Mouse (Mus musculus): ENCODE results near the gene Hk1.
"Not testable (repeated sequence)": the region's sequence is repeated elsewhere in the genome, so short reads cannot be mapped to it uniquely, and the experiment has no call there.

Hk1 gene

DNA sequence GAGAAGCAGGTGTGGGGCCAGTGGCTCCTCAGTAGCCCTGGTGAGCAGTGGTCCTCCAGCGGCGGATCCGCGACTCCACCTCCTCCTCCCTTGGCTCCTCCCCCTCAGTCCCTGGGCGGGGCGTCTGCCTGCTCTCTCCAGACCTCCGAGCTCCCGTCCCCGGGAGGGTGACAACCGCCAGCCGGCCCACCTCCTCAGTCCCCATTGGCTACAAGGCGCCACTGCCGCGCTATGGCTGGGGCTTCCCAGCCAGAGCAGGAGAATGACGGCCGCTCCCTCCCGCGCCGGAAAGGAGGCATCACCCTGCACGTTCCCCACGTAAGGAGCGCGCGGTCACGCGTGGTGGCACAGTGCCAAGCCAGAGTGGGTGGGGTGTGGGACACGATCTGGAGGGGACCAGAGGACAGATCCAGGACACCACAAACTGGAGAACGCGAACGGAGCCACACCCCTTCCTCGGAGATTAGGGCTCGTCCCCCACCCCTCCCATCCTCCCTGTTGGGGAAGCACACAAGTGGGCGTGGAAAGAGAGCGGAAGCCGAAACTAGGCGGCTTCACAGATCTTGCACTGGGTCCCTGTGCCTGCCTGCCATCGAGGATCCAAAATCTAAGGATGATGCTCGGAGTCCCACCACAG is 39.5 kb downstream of the Hk1 start:
- peak; percentile 96 to 97 for DNase-seq

DNA sequence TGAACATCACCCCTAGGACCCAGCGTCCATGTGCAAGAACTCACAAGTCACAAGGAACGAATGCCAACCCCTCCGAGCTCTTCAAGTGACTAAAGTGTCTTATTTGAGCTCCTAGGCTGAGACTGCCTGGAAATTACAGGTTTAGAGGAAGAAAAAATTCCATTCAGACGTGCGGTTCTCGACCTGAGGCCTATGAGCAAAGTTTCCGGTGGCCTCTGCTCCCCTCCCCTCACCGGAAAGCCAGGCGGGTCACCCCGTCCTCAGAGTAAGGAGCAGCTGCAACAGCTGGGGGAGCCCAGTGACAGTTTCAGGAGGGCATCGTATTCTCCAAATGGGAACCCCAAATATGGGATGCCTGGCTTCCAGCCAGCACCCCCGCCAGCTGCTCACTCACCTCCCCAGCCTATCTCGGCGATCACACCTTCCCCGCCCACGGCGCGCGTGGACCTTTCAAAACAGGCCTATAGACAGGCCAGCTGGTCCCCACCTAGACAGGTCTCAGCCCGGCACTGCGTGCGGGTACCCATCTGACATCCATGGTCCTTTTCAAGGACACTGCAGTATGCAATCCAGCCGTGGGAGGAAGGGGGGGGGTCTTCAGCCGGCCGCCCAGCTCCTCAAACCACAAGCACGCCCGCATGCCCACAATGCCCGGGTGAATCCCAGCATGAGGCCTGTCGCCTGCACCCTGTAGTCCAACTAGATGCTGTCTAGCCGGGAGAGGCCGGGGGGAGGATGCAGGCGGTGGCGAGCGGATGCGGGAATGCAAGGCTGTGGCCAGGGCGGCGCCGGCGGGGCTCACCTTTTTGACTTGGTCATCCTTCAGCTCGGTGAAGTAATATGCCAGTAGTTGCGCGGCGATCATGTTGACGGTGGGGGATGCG is 40.3 kb downstream of the Hk1 start:
- peak; percentile 62 to 77 for DNase-seq

DNA sequence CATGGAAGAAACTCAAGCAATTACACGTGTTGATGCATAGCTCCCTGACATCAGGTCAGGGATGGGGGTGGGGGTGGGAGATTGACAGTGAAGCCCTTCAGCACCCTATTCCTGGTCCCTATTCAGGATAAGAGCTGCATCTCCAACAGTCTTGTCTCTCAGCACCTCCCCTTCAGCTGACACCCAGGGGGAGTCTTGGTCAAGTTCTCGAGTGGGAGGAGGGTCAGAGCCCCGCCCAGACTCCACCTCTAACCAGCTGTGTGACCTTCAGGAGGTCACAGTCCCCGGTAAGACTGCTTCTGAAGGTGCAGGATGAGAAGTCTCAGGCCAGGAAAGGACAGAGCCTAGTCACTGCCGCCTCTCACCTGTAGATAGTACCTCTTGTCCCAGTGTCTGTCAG is 41.1 kb downstream of the Hk1 start:
- DNase-seq = peak in 1 of 2 experiments; percentile 44

DNA sequence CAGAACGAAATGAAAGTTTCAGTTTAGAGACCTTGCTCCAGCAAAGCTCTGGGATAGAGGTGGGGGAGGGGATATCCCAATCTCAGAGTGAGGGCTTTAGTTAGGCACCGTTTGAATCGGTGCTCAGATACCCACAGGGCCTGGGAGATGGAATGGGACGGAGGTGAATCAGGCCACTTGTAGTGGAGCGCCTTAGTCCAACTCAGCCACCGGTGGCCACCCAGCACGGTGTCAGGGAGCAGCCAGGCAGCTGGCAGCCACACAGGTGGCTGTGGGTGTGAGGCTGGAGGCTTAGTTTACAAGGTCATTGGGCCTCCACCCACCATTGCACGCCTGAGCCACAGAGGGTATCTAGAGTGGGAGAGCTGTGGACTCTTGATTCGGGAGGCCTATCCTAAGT is 41.5 kb downstream of the Hk1 start:
- no peak for DNase-seq

DNA sequence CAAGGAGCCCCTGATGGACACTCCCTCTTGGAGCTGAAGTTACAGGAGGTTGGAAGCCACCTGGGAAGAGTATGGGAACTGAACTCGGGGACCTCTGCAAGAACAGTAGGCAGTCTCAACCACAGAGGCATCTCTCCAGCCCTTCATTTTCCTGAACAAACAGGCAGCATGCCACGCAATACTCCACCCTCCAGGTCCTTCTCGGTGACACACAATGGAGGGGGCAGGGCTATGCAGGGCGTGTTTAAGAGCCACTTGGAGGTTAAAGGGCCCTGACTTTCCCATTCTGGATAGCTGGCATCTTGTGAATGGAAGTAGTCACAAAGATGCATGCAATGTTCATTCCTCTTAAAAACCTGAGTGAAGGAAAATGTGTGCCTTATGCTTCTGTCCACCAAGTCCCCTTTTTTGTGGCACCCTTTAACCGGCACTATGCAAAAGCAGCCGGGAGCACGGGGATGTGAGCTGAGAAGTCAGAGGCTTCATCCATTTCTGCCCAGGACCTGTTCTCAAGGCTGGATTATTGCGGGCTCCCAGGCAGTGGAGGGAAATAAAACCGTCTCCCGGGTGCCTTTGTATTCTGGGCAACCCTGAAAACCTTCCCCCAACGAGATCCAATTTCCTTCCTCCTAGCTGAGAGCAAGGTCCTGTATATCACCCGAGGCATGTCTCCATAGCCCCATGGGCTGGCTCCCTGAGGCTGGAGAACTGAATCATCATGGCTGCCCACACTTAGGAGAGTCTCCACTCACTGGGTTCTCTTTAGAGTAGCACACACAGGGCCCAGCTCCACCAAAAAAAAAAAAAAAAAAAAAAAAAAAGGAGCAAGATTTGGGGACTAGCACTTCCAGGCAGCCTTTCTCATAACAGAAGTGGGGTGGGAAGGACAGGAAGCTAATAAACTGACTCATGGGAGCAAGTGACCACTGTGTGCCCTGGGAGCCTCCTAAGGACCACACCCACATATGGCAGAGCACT is 42.8 kb downstream of the Hk1 start:
- DNase-seq = no peak

DNA sequence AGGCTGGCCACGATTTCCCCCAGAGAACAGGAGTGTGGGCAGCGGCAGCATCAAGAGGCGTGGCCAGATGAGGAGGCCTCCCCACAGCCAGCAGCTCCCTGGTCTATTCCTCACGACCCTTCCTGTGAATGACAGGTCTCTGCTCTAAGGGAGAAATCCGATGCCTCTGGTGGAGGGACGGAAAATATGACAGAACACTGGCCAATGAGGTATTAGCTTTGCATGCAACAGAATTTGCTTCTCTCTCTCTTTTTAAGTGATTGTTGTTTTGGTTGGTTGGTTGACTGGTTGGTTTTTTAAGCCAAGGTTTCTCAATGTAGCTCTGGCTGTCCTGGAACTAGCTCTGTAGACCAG is 44.3 kb downstream of the Hk1 start:
- no peak for DNase-seq

DNA sequence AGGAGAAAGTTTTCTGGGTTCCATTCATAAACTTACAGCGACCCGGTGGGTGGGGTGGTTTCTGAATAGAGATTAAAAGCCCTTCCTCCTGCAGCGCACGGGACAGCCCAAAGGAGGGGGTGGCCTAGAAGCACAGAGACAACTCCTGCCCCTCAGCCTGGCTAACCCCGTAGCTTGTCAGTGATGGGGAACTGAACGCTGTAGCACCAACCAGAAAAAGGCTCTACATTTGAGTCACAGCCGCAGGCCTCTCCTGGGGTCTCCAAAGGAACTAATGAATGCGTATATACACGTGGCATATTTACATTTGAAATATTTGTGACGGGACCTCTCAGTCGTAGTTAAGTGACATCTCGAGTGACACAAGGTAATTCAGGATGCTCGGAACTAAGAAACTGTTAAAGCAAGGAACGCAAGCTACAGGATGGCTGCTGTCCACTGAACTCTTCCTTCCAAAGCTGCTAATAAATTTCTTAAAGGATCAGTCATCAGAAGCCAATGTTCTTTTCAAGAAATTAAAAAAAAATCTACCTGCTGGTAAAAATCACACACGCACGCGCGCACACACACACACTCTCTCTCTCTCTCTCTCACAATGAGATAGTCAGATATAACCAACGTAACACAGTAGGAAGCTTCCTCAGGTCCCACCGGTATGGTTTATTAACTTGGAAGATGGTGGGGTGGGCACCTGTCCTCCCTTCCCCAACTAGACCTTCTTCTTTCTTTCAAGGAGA is 44.9 kb downstream of the Hk1 start:
- no peak for DNase-seq

DNA sequence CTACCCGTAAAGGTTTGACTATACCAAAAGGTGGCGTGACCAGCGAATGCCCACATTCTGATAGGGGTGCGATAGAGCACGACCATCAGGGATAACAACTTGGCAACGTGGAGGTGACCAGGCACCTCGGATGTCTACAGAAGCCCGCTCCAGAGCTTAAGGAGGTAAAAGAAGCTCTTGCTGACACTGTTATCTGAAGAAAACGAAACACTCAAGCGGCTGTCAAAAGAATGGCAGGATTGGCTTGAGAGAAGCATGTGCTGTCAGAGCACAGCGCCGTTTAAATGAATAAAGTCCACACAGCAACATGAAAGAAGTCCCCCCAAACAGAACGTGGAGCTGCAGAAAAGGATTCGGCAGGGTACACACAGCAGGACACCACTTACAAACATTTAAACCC is 46.4 kb downstream of the Hk1 start:
- DNase-seq = no peak

DNA sequence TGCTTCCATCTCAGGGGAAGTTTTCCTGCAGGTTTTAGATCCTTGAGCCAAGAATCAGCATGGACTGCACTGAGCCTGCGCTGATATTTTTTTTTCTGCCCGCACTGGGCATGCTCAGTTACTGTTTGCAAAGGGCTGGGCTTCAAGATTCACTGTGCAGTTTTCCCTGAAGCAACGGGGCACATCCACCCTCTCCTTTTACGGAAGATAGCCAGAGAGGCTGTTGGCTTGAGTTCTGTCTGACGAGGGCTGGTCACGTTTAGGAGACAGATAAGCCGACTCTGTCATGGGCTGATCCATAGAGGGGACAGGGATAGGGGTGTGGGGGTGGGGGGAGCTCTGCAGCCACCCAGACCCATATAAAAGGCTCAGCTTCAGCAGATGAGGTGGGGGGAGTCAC is 47.2 kb downstream of the Hk1 start:
- DNase-seq = no peak

DNA sequence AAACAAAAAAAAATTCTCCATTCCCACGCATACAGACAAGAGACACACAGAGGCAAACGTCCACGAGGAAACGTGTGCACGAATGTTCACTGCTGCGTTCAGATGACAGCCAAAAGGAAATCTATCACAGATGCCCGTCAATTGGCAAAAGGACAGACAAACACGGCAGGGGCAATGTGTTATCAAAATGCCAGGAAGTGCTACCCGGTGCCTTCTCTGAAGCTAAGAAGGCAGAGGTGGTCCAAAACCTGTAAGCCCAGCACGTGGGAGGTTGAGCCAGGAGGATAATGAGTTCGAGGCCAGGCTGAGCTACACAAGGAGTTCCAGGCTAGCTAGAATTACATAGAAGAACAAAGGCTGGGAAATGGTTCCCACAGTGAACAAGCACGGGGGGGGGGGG is 47.9 kb downstream of the Hk1 start:
- DNase-seq = no peak

DNA sequence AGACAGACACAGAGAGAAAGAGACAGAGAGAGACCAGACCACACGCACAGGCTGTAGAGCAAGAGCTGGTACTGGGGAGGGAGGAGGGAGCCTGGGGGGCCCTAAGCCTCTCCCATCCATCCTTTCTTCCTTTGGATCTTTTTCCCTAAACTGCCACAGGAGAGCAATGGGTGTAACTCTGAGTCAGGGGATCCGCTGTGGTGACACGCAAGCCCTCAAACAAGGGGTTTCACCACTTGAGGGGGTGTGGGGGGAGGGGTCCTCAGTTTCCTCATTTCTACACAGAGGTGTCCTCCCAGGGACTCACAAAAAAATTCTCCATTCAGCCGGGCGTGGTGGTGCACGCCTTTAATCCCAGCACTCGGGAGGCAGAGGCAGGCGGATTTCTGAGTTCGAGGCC is 48.4 kb downstream of the Hk1 start:
- no peak for DNase-seq

DNA sequence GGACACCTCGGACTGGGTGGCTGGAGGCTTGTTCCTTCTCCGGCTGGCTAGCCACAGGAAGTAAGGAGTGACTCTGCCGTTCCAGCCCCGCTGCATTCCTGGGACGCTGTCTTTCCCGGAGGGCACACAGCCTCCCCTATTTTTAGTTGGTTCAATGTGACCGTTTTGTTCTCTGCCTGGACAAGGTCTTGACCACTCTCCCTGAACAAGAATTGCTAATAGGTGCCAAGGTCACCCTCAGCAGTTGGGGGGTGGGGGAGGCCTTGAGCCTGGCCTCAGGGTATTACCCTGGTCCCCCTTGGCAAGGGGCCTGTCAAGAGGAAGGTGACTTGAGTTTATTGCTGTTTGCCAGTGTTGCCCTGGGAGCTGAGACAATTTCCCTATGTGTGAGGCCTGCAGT is 49.9 kb downstream of the Hk1 start:
- no peak for DNase-seq

DNA sequence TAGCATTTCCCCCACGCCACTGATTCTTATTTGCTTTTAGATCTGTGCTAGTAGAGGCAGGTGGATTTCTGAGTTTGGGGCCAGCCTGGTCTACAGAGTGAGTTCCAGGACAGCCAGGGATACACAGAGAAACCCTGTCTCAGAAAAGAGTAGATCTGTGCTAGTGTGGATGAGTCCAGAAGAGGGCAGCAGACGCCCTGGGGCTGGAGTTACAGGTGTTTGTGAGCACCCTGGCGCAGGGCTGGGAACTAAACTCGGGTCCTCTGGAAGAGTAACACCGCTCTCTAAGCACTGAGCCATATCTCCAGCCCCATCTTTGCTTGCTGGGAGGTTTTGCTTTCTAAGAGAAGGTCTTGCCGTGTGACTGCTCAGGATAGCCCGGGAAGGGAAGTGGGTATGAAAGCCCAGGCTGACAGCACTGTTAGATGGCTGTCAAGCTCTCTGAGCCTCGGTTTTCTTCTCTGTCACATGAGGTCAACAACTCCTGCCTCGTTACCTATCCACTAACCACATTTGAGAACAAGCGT is 50.8 kb downstream of the Hk1 start:
- no peak for DNase-seq

DNA sequence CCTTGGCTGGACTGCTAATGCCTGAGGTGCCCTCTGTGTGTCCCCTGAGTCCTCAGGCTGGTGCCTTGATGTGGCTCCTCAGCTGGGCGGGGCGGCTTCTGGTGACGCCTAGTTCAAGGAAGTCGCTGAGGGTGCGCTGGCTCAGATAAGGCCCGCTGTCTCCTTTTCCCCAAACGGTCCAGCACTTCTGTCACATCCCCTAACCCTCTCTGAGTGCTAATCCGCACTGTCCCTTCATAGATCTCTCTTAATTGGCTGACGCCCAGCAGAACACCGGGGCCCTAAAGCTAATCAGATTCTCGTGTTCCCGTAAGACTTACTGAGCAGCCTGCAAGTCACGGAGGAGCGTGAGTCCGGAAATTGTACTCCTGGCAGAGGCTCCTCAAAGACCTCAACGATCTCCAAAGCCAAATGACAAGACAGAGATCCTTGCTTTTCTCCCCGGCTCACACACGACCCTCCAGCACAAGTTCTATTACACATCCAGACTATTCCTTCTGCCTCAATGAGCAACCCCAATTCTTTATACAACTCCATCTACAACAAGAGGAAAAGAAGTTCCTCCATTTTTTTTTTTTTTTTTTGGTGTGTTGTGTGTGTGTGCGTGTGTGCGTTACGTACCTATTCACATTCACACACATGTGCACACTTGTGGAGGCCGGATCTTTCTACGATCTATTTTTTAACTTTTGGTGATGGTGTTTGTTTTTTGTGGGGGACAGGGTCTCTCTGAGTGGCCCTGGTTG is 52.0 kb downstream of the Hk1 start:
- DNase-seq = peak in 1 of 2 experiments; percentile 48

DNA sequence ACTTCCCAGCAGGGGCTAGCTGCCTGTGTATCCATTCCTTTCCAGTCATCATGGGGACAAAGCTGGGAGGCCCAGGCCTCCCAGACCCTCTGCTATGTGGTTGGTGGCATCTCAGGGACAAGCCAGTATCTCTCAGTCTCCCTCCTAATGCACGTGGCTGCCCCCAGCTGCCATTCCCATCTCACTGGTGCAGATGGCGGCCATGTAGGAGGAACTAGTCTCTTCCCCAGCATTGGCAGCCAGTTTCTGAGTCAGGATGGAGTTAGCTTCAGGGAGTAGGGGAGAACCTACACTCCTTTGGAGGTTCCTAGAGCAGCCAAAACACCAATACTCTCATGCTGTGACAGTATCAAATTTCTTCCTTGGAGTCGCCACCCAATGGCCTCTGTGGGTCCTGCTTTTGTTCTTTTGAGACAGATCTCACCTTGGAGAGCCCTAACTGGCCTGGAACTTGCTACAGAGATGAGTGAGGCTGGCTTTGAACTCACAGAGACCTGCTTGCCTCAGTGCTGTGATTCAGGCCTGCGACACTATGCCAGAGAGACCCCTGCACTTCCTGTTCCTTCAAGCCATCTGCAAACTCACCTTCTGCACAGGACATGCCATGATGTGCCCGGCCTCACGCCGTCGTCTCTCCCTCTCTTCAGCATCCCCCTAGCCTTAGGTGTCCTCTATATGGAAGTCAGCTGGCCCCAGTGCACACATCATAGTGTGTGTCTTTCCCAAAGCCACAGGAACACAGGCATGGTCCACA is 52.7 kb downstream of the Hk1 start:
- DNase-seq = no peak

DNA sequence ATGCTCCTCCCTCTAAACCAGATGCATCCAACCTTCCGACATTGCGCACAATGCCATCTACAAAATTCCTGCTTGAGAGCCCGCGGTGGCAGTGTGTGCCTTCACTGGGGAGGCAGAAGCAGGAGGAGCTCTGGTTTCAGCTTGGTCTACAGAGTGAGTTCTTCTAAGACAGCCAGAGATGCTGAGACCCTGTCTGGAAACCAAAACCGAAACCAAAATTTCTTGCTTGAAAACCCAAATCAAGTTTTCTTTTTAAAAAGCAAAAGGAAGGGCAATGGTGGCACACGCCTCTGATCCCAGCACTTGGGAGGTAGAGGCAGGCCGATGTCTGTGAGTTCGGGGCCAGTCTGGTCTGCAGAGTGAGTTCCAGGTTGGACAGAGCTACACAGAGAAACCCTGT is 53.7 kb downstream of the Hk1 start:
- DNase-seq = no peak

DNA sequence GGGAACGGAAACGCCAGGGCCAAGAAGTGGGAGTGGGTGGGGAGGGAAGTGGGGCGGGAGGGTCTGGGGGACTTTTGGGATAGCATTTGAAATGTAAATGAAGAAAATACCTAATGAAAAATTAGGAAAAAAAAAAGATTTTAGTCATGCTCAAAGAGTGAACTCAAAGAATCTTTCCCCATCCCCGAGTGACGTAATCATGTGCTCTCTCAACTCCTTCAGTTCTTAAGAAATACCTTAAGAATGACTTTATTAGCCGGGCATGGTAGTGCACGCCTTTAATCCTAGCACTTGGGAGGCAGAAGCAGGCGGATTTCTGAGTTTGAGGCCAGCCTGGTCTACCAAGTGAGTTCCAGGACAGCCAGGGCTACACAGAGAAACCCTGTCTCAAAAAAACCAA is 56.9 kb downstream of the Hk1 start:
- DNase-seq = not testable (repeated sequence)

DNA sequence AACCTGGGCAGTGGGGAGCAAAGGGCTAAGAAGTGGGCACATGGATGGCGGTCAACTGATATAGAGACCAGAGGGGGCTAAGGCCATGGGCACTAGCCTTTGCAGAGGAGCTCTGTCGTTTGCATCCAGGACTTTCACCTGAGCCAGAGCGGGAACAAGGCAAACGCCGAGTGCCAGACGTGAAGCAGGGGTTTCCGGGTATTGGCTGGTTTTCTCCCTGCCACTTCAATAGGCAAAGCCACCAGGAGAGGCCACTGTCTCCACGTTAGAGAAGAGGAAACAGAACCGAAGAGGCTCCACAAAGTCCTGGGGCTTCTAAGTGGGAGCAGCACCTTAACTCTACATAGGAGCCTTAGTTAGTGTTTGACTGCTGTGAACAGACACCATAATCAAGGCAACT is 58.3 kb downstream of the Hk1 start:
- no peak for DNase-seq

DNA sequence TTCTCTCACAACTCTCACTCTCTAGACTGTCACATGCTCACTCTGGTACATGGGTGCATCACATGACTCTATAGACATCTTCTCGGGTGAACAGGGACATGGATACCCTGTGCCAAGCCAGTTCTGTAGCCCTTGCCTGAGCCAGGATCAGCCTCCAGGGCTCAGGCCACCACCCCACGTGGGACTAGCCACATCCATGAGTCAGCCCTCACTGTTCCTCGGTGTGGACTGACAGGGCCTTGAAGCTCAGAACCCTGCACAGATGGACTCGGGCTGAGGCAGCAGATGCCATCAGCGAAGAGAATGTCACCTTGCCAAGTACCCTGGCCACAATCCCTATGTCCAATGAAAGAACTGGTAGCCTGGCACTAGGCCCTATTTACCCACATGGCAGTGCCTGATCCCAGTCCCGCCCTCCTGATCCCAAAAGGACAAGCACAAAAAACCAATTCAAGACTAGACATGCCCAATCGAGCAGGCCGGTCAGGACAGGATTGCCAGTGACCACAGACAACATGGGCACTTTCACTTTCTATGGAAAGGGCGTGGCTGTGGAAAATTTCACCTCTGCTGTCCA is 59.2 kb downstream of the Hk1 start:
- DNase-seq = no peak

DNA sequence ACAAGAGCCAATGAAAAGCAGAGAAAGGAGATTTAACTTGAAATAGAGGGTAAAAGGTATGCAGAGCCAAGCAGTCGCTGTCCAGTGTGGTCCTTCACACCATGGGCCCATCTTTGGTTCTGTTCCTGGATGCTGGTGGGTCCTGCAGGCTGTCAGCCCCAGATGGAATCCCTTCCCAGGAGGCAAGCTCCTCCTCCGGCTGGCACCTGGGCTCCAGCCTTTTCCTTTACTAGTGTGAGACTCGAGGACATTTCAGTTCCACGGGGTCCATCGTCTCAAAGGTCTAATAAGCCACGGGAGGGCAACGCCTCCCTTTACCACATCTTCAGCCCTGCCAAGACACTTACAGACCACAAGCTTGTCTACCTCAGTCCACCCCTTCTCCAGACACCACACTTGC is 60.6 kb downstream of the Hk1 start:
- DNase-seq = no peak

DNA sequence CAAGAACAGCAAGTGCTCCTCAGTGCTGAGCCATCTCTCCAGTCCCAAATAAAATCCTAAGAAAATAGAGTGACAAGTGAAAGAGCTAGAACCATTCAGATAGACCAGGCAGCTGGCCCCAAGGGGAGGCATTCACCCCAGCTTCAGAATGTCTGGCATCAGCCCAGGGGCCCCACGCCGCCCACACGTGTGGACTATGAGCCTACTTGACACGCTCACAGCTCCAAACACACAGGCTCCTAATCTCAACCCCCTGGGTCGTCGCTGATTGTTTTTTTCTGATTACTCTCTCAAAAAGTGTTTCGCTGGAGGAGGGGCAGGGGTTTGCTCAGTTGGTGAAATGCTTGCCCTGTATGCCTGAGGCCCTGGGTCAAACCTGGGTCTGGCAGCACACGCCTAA is 63.2 kb downstream of the Hk1 start:
- DNase-seq = no peak

Measured in thymus, adult 18-20 months (tissue).